ENCODE assay signal across 13 mouse cellular contexts in the genomic region with DNA sequence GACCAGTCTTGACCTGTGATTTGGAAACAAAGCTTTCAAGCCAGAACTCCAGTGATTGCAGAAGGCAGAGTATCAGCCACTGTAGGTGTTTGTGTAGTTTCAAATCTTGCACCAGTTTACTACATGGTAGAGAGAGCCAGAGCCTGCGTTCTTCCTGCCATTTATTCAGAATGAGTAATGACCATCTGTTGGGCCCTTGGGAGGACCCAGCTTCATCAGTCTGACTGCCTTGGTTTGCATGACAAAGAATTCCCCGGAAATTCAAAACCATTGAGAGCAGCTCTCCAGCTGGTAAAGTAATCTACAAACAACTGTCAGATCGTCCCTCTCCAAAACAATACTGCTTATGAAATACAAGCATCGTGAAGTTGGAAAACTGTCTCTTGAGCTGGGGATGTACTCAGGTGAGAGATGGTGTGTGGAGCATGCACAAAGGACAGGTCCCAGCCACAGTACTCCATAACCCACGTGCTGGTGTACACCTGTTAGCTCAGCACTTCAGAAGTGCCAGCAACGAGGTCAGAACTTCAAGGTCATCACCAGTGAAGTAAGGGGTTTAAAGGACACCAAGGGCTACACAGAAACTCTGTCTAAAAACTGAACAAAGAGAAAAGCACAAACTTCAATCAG.
DNase-seq lines count a peak whose midpoint lies in the region; ATAC-seq and TF ChIP-seq lines count a peak whose summit lies in the region.
"Had no signal": no experiment of that assay in that cellular context is flagged by ENCODE, and none has a peak within 500 bp of the region (broad histone marks: within the 10 kb centered on the region; RNA-seq: fewer than 3 reads in every experiment).

No protein-coding gene starts in this region.

- ATAC-seq in lung, embryonic 14.5 days (ENCODE audit: insufficient read depth) = no peak
- ATAC-seq in erythroblast, adult 5-6 weeks (replicated peaks; ENCODE audit: low FRiP score, poor library complexity, severe bottlenecking) = no peak
- ATAC-seq: CD4-positive, CD25-positive, alpha-beta regulatory T cell, adult 4 months had no signal

- no peak for TF ChIP-seq CTCF in lung, embryonic 14.5 days (IDR thresholded peaks at IDR 0.05; ENCODE audit: low read depth)

- no peaks in the 10 kb centered on the region for H3K27me3 ChIP-seq in lung, embryonic 14.5 days (ENCODE audit: insufficient read depth, low read length)
- H3K27me3 ChIP-seq: limb, embryonic 13.5 days had no signal

- no peaks in the 10 kb centered on the region for H3K36me3 ChIP-seq in lung, embryonic 14.5 days (ENCODE audit: insufficient read depth)
- H3K36me3 ChIP-seq: limb, embryonic 13.5 days had no signal

- WGBS in lung, embryonic 14.5 days = 30% methylated on average over 6 of the region's 6 CpGs

- no peaks in the 10 kb centered on the region for H3K9me3 ChIP-seq in lung, embryonic 14.5 days (ENCODE audit: low read depth, low read length)
- H3K9me3 ChIP-seq: limb, embryonic 13.5 days had no signal

- H3K27ac ChIP-seq in lung, embryonic 14.5 days (ENCODE audit: low read depth) = no peak overlapping the region
- H3K27ac ChIP-seq: limb, embryonic 13.5 days had no signal

- no peak overlapping the region for H3K4me2 ChIP-seq in lung, embryonic 14.5 days
- H3K4me2 ChIP-seq: limb, embryonic 13.5 days had no signal

- intact Hi-C loops in gastrocnemius, postnatal 14 days (cut with DNase I; ENCODE audit: low total_unique reads) = no loop called here

- peak; percentile 10 for DNase-seq in gastrocnemius, postnatal 14 days
- no peak for DNase-seq in gastrocnemius, postnatal 4 days (ENCODE audit: low spot score in 2 of 2)
- DNase-seq in lung, embryonic 14.5 days = peak; percentile 13
- DNase-seq in lung, postnatal 14 days = no peak
- DNase-seq in adipocyte (ENCODE audit: low spot score) = peak; percentile 33
- peak; percentile 59 for DNase-seq in mesoderm, embryonic 11.5 days (ENCODE audit: low read depth, low spot score)
- no peak for DNase-seq in cerebellum, postnatal 4 days (ENCODE audit: low spot score in 2 of 2)
- DNase-seq: cerebellum, postnatal 36 days; kidney, postnatal 4 days; thymus, postnatal 14 days had no signal

- H3K4me1 ChIP-seq in lung, embryonic 14.5 days (ENCODE audit: insufficient read depth) = no peaks in the 10 kb centered on the region

- no peak overlapping the region for H3K9ac ChIP-seq in lung, embryonic 14.5 days
- H3K9ac ChIP-seq: limb, embryonic 13.5 days had no signal

- no peak overlapping the region for H3K4me3 ChIP-seq in lung, embryonic 14.5 days (ENCODE audit: low read depth, low read length)
- H3K4me3 ChIP-seq: limb, embryonic 13.5 days had no signal

Comparison
In these comparisons a context has a peak if more than half of its experiments do, and no peak if none do; other contexts are left out.
1. DNase-seq: peak in gastrocnemius, postnatal 14 days (single experiment), lung, embryonic 14.5 days (single experiment), adipocyte (single experiment) and mesoderm, embryonic 11.5 days (single experiment); none in gastrocnemius, postnatal 4 days (0 of 2), lung, postnatal 14 days (single experiment) and cerebellum, postnatal 4 days (0 of 2).